ENCODE assay signal across 10 mouse cellular contexts in the genomic region with DNA sequence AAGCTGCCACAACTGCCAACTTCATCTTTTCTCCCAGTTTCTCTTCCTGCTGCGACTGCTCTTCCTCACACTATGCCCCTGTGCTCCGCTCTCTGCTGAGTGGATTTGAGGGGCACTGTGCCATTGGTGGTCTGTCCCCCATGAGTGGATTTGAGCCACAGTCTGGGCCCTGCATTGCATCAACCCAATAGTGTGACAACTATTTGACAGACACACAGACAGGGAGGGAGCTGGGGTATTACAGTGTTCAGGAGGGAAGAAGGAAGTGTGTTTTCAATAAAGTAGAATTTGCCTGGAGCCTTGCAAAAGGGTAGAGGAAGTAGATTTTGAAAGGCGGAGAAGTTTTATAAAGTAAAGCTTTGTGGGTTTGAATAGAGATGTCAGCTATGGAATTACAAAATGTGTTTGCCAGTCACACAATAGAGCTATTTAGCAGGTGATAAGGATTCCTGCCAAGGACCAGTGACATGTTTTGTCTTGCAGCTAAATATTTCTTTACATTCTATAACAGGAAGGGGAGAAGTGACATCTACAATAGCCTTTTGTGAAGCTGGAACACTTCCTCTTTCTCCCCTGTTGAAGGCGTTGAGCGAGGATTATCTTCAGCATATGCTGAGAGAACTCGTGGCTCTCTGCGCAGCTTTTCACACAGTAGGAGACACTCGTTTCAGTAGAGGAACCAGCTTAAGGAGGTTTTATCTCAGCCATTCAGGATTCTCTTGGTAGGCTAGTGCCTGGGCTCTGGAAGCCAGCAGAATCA. TPM values are rescaled to one million over a fixed set of nuclear protein-coding genes. Genes with fewer than 3 reads are reported as not detected.
A peak's percentile ranks its signal among the peaks of the same experiment; 100 is the strongest.
DNase-seq lines count a peak whose midpoint lies in the region; ATAC-seq lines count a peak whose summit lies in the region.
"Had no signal": no experiment of that assay in that cellular context is flagged by ENCODE, and none has a peak within 500 bp of the region (broad histone marks: within the 10 kb centered on the region; RNA-seq: fewer than 3 reads in every experiment).

No protein-coding gene starts in this region.

- intact Hi-C loops in heart, postnatal 36 days (cut with DNase I): no loop called here

- 66% methylated on average over 8 of the region's 8 CpGs for WGBS in midbrain, embryonic 11.5 days
- 39% methylated on average over 8 of the region's 8 CpGs for WGBS in midbrain, embryonic 15.5 days
- WGBS in liver, embryonic 16.5 days (ENCODE audit: insufficient replicate concordance): 23% methylated on average over 8 of the region's 8 CpGs
- 79% methylated on average over 8 of the region's 8 CpGs for WGBS in stomach, embryonic 15.5 days
- 84% methylated on average over 8 of the region's 8 CpGs for WGBS in neural tube, embryonic 15.5 days

- H3K9ac ChIP-seq in midbrain, embryonic 11.5 days (ENCODE audit: low read length): no peak overlapping the region
- H3K9ac ChIP-seq in midbrain, embryonic 15.5 days: no peak overlapping the region
- no peak overlapping the region for H3K9ac ChIP-seq in liver, embryonic 16.5 days (ENCODE audit: low read depth, low read length)
- H3K9ac ChIP-seq in stomach, embryonic 15.5 days: no peak overlapping the region
- no peak overlapping the region for H3K9ac ChIP-seq in neural tube, embryonic 15.5 days (replicated peaks)
- H3K9ac ChIP-seq: hindbrain, embryonic 12.5 days had no signal

- H3K36me3 ChIP-seq in midbrain, embryonic 11.5 days (ENCODE audit: control insufficient read depth, insufficient read depth, low read length): no peaks in the 10 kb centered on the region
- no peaks in the 10 kb centered on the region for H3K36me3 ChIP-seq in midbrain, embryonic 15.5 days (replicated peaks)
- no peaks in the 10 kb centered on the region for H3K36me3 ChIP-seq in liver, embryonic 16.5 days (ENCODE audit: control insufficient read depth, insufficient read depth)
- no peaks in the 10 kb centered on the region for H3K36me3 ChIP-seq in stomach, embryonic 15.5 days
- H3K36me3 ChIP-seq in neural tube, embryonic 15.5 days: no peaks in the 10 kb centered on the region
- H3K36me3 ChIP-seq: hindbrain, embryonic 12.5 days had no signal

- ATAC-seq in midbrain, embryonic 11.5 days (ENCODE audit: low FRiP score): peak; percentile 46; the same call in 1 of the 2 replicates
- no peak for ATAC-seq in midbrain, embryonic 15.5 days (replicated peaks)
- ATAC-seq in liver, embryonic 16.5 days (ENCODE audit: low read depth): peak; percentile 41; the same call in 1 of the 2 replicates
- no peak for ATAC-seq in stomach, embryonic 15.5 days (ENCODE audit: insufficient read depth, low FRiP score, low read depth)
- no peak for ATAC-seq in neural tube, embryonic 15.5 days (ENCODE audit: low FRiP score)

- H3K4me2 ChIP-seq in midbrain, embryonic 11.5 days: no peak overlapping the region
- no peak overlapping the region for H3K4me2 ChIP-seq in midbrain, embryonic 15.5 days
- 0 out of 2 replicates have a peak overlapping the region, but pooled peaks have one; percentile 7 for H3K4me2 ChIP-seq in liver, embryonic 16.5 days (ENCODE audit: low read depth, low read length)
- no peak overlapping the region for H3K4me2 ChIP-seq in stomach, embryonic 15.5 days
- no peak overlapping the region for H3K4me2 ChIP-seq in neural tube, embryonic 15.5 days
- H3K4me2 ChIP-seq: hindbrain, embryonic 12.5 days had no signal

- H3K9me3 ChIP-seq in midbrain, embryonic 11.5 days (ENCODE audit: control insufficient read depth, low read length): no peaks in the 10 kb centered on the region
- no peaks in the 10 kb centered on the region for H3K9me3 ChIP-seq in midbrain, embryonic 15.5 days
- H3K9me3 ChIP-seq in liver, embryonic 16.5 days (replicated peaks; ENCODE audit: control insufficient read depth, low read length): no peaks in the 10 kb centered on the region
- no peaks in the 10 kb centered on the region for H3K9me3 ChIP-seq in stomach, embryonic 15.5 days
- no peaks in the 10 kb centered on the region for H3K9me3 ChIP-seq in neural tube, embryonic 15.5 days (replicated peaks)
- H3K9me3 ChIP-seq: hindbrain, embryonic 12.5 days had no signal

- no peak overlapping the region for H3K4me3 ChIP-seq in midbrain, embryonic 11.5 days (ENCODE audit: low read depth, low read length)
- H3K4me3 ChIP-seq in midbrain, embryonic 15.5 days: no peak overlapping the region
- no peak overlapping the region for H3K4me3 ChIP-seq in liver, embryonic 16.5 days (ENCODE audit: low read depth, low read length)
- no peak overlapping the region for H3K4me3 ChIP-seq in stomach, embryonic 15.5 days (replicated peaks)
- H3K4me3 ChIP-seq in neural tube, embryonic 15.5 days (replicated peaks): no peak overlapping the region
- H3K4me3 ChIP-seq: hindbrain, embryonic 12.5 days had no signal

- peak; percentile 21 for DNase-seq in heart, adult 8-10 months (ENCODE audit: low spot score)
- DNase-seq in heart, postnatal 36 days: no peak
- DNase-seq in midbrain, embryonic 11.5 days (ENCODE audit: low spot score, missing footprints): peak; percentile 75
- DNase-seq in left cerebral cortex, adult 18-20 months (ENCODE audit: low spot score in 2 of 2): no peak
- DNase-seq: kidney, postnatal 25 days had no signal

- no peaks in the 10 kb centered on the region for H3K4me1 ChIP-seq in midbrain, embryonic 11.5 days (ENCODE audit: control insufficient read depth, insufficient read depth, low read length)
- H3K4me1 ChIP-seq in midbrain, embryonic 15.5 days: no peaks in the 10 kb centered on the region
- H3K4me1 ChIP-seq in liver, embryonic 16.5 days (ENCODE audit: control insufficient read depth, low read depth, low read length): no peaks in the 10 kb centered on the region
- H3K4me1 ChIP-seq in stomach, embryonic 15.5 days: 0 out of 2 replicates have a peak, but pooled peaks cover 3% of the 10 kb centered on the region
- no peaks in the 10 kb centered on the region for H3K4me1 ChIP-seq in neural tube, embryonic 15.5 days
- H3K4me1 ChIP-seq: hindbrain, embryonic 12.5 days had no signal

- H3K27ac ChIP-seq in midbrain, embryonic 11.5 days (ENCODE audit: low read depth, low read length): no peak overlapping the region; the same call in 1 of the 2 replicates
- H3K27ac ChIP-seq in midbrain, embryonic 15.5 days: no peak overlapping the region
- peak overlapping the region; percentile 47; the same call in 1 of the 2 replicates for H3K27ac ChIP-seq in liver, embryonic 16.5 days (ENCODE audit: low read length)
- H3K27ac ChIP-seq in stomach, embryonic 15.5 days: peak overlapping the region; percentile 67
- no peak overlapping the region for H3K27ac ChIP-seq in neural tube, embryonic 15.5 days (replicated peaks)
- H3K27ac ChIP-seq: hindbrain, embryonic 12.5 days had no signal

- H3K27me3 ChIP-seq in midbrain, embryonic 11.5 days (ENCODE audit: control insufficient read depth, insufficient read depth, low read length): no peaks in the 10 kb centered on the region; the same call in 1 of the 2 replicates
- H3K27me3 ChIP-seq in midbrain, embryonic 15.5 days (replicated peaks): no peaks in the 10 kb centered on the region; the same call in 1 of the 2 replicates
- no peaks in the 10 kb centered on the region for H3K27me3 ChIP-seq in liver, embryonic 16.5 days (ENCODE audit: control insufficient read depth, insufficient read depth, low read depth, low read length)
- no peaks in the 10 kb centered on the region for H3K27me3 ChIP-seq in stomach, embryonic 15.5 days (replicated peaks)
- no peaks in the 10 kb centered on the region for H3K27me3 ChIP-seq in neural tube, embryonic 15.5 days (replicated peaks)
- H3K27me3 ChIP-seq: hindbrain, embryonic 12.5 days had no signal

RNA-seq across cellular contexts. Expression of a gene that starts 38.3 kb away (rescaled TPM):
- 10 to 100 TPM; 80.2 to 90.5 (median 84.3) TPM for total RNA-seq in heart, adult 8-10 months (2022)
- 10 to 100 TPM; 89.3 to 92.3 TPM for total RNA-seq in heart, postnatal 36 days (2021)
- polyA plus RNA-seq in midbrain, embryonic 11.5 days (2014; fragmentation: Nextera tagmentation; extraction: Ambion mirVana): 259 and 280 TPM in 2 replicates
- 150 and 152 TPM in 2 replicates for polyA plus RNA-seq in midbrain, embryonic 15.5 days (2015; fragmentation: Nextera tagmentation; extraction: Ambion mirVana)
- 58.8 and 63.8 TPM in 2 replicates for polyA plus RNA-seq in liver, embryonic 16.5 days (2015; fragmentation: Nextera tagmentation; extraction: Ambion mirVana)
- polyA plus RNA-seq in stomach, embryonic 15.5 days (2015; fragmentation: Nextera tagmentation; extraction: Ambion mirVana): 139 and 147 TPM in 2 replicates
- 155 and 158 TPM in 2 replicates for polyA plus RNA-seq in neural tube, embryonic 15.5 days (2015; fragmentation: Nextera tagmentation; extraction: Ambion mirVana)
- total RNA-seq in left cerebral cortex, adult 18-20 months (2021): 100 to 1,000 TPM; 112 to 119 TPM

RNA-seq across cellular contexts. Expression of a gene that starts 41.9 kb away (rescaled TPM):
- total RNA-seq in heart, adult 8-10 months (2022): 10 to 100 TPM in 3 of 4 experiments, 1 to 10 TPM in 1; 9.3 to 12.2 (median 10.8) TPM
- total RNA-seq in heart, postnatal 36 days (2021): 10 to 100 TPM; 12.8 to 14.1 TPM
- polyA plus RNA-seq in midbrain, embryonic 11.5 days (2014; fragmentation: Nextera tagmentation; extraction: Ambion mirVana): 6.7 and 6.8 TPM in 2 replicates
- 25.1 and 25.8 TPM in 2 replicates for polyA plus RNA-seq in midbrain, embryonic 15.5 days (2015; fragmentation: Nextera tagmentation; extraction: Ambion mirVana)
- polyA plus RNA-seq in liver, embryonic 16.5 days (2015; fragmentation: Nextera tagmentation; extraction: Ambion mirVana): 2.3 and 3.7 TPM in 2 replicates
- polyA plus RNA-seq in stomach, embryonic 15.5 days (2015; fragmentation: Nextera tagmentation; extraction: Ambion mirVana): 42.3 and 45.5 TPM in 2 replicates
- polyA plus RNA-seq in neural tube, embryonic 15.5 days (2015; fragmentation: Nextera tagmentation; extraction: Ambion mirVana): 22.5 and 29.1 TPM in 2 replicates
- total RNA-seq in left cerebral cortex, adult 18-20 months (2021): 10 to 100 TPM; 25.8 to 31.3 TPM

RNA-seq across cellular contexts. Expression of a gene that starts 57.7 kb away (rescaled TPM):
- 10 to 100 TPM in 1 of 4 experiments, 1 to 10 TPM in 3; 3.7 to 11.8 (median 5.5) TPM for total RNA-seq in heart, adult 8-10 months (2022)
- total RNA-seq in heart, postnatal 36 days (2021): 1 to 10 TPM; 6.1 to 6.2 TPM
- polyA plus RNA-seq in midbrain, embryonic 11.5 days (2014; fragmentation: Nextera tagmentation; extraction: Ambion mirVana): 59.9 and 64.0 TPM in 2 replicates
- 11.1 and 12.3 TPM in 2 replicates for polyA plus RNA-seq in midbrain, embryonic 15.5 days (2015; fragmentation: Nextera tagmentation; extraction: Ambion mirVana)
- 38.9 and 40.6 TPM in 2 replicates for polyA plus RNA-seq in liver, embryonic 16.5 days (2015; fragmentation: Nextera tagmentation; extraction: Ambion mirVana)
- 62.2 and 72.9 TPM in 2 replicates for polyA plus RNA-seq in stomach, embryonic 15.5 days (2015; fragmentation: Nextera tagmentation; extraction: Ambion mirVana)
- polyA plus RNA-seq in neural tube, embryonic 15.5 days (2015; fragmentation: Nextera tagmentation; extraction: Ambion mirVana): 12.0 and 23.4 TPM in 2 replicates
- 1 to 10 TPM; 1.9 to 3.9 TPM for total RNA-seq in left cerebral cortex, adult 18-20 months (2021)

Comparison
In these comparisons a context has a peak if more than half of its experiments do, and no peak if none do; other contexts are left out.
1. DNase-seq: peak in heart, adult 8-10 months (single experiment) and midbrain, embryonic 11.5 days (single experiment); none in heart, postnatal 36 days (0 of 2) and left cerebral cortex, adult 18-20 months (0 of 2).
2. ATAC-seq: peak in midbrain, embryonic 11.5 days (single experiment) and liver, embryonic 16.5 days (single experiment); none in midbrain, embryonic 15.5 days (single experiment), stomach, embryonic 15.5 days (single experiment) and neural tube, embryonic 15.5 days (single experiment).
3. H3K27ac ChIP-seq: peak in liver, embryonic 16.5 days (single experiment) and stomach, embryonic 15.5 days (single experiment); none in midbrain, embryonic 11.5 days (single experiment), midbrain, embryonic 15.5 days (single experiment) and neural tube, embryonic 15.5 days (single experiment).